Mouse (Mus musculus) olfactory bulb, adult 2 months (tissue): ENCODE data around the gene Bcl9.

Source experiments
- CTCF ChIP-seq: fragments of 200-500 bp; IDR thresholded peaks from 2 replicates; pipeline ENCODE4 v1.5.1; 2012; ENCODE audit warnings: low read depth, mild to moderate bottlenecking, low read length, moderate library complexity; ENCODE audit not compliant: insufficient read depth
- POLR2A ChIP-seq: fragments of 200-500 bp; IDR thresholded peaks from 2 replicates; pipeline ENCODE4 v1.6.1; 2012; ENCODE audit warnings: mild to moderate bottlenecking, low read depth, low read length, moderate library complexity; ENCODE audit not compliant: insufficient read depth

- TF ChIP-seq CTCF: no peak
- no peak for TF ChIP-seq POLR2A
Measured at GRCm38 (mm10) chr3:97242629-97243167, 55.0 kb downstream of the Bcl9 start.
